Mouse (Mus musculus) heart, embryonic 14.5 days (tissue): ENCODE measurements at regions not wholly inside any gene's neighbourhood (a gene's known extent, or its start where the extent isn't known, plus 50 kb on each side); places are given as distances from the start of the nearest gene placed in this dataset.

ENCODE experiments used
- ATAC-seq: fragments of 200-750 bp; cut with Nextera tagmentation; 2 replicates; pipeline ENCODE4 v1.8.0; 2017; ENCODE audit warnings: low read depth, moderate TSS enrichment; ENCODE audit not compliant: insufficient number of reproducible peaks, insufficient read depth, low FRiP score
- H3K27ac ChIP-seq, 2 experiments: fragments of 200-500 bp in 1 of 2; fragments of 300-500 bp in 1 of 2; sonication (generic) in 1 of 2; replicated peaks in 1 of 2; 2 replicates each; pipeline ENCODE4 v1.5.1; 2012 to 2014; ENCODE audit warnings: low read depth in 2 of 2, low read length in 2 of 2, control low read depth in 1 of 2, mild to moderate bottlenecking in 1 of 2, mixed read lengths in 1 of 2; ENCODE audit not compliant: control insufficient read depth in 1 of 2, insufficient read depth in 1 of 2
- H3K27me3 ChIP-seq: fragments of 300-500 bp; sonication (generic); 2 replicates; pipeline ENCODE4 v1.6.1; 2014; ENCODE audit warnings: mild to moderate bottlenecking, low read length, control low read depth; ENCODE audit not compliant: control insufficient read depth, insufficient read depth
- H3K36me3 ChIP-seq: fragments of 300-500 bp; sonication (generic); 2 replicates; pipeline ENCODE4 v1.6.1; 2014; ENCODE audit warnings: mild to moderate bottlenecking, control low read depth, low read length, mixed read lengths; ENCODE audit not compliant: control insufficient read depth, insufficient read depth
- H3K4me1 ChIP-seq, 2 experiments: fragments of 200-500 bp in 1 of 2; fragments of 300-500 bp in 1 of 2; sonication (generic) in 1 of 2; 2 replicates each; pipeline ENCODE4 v1.6.1; 2012 to 2014; ENCODE audit warnings: low read length in 2 of 2, control low read depth in 1 of 2, mixed read lengths in 1 of 2; ENCODE audit not compliant: control insufficient read depth in 2 of 2, insufficient read depth in 2 of 2
- H3K4me2 ChIP-seq: fragments of 300-500 bp; sonication (generic); 2 replicates; pipeline ENCODE4 v1.6.1; 2014; ENCODE audit warnings: mild to moderate bottlenecking, low read length
- H3K4me3 ChIP-seq, 2 experiments: fragments of 200-500 bp in 1 of 2; fragments of 300-500 bp in 1 of 2; sonication (generic) in 1 of 2; 2 replicates each; pipeline ENCODE4 v1.5.1; 2012 to 2014; ENCODE audit warnings: low read length in 2 of 2, mild to moderate bottlenecking in 2 of 2, control low read depth in 1 of 2, low read depth in 1 of 2, moderate library complexity in 1 of 2; ENCODE audit not compliant: control insufficient read depth in 1 of 2, insufficient read depth in 1 of 2
- H3K9ac ChIP-seq: fragments of 300-500 bp; sonication (generic); 2 replicates; pipeline ENCODE4 v1.6.1; 2014; ENCODE audit warnings: mild to moderate bottlenecking, low read length
- H3K9me3 ChIP-seq: fragments of 300-500 bp; sonication (generic); 2 replicates; pipeline ENCODE4 v1.6.1; 2016; ENCODE audit warnings: low read length, control low read depth; ENCODE audit not compliant: control insufficient read depth
- WGBS: fragments of 180-500 bp; shearing (Covaris S2); extraction: QIAGEN DNeasy Blood & Tissue Kit; methylation state at CpG from one replicate; pipeline ENCODE4 v1.1.7; 2014; 5-methylcytosine and 5-hydroxymethylcytosine counted together

GRCm38 (mm10) chr11:7609921-7610320 lies 396.2 kb upstream of the Igfbp3 start:
- Histone ChIP-seq H3K9me3 (no peaks in the 10 kb centered on the region), H3K9ac (no peak overlapping the region)

DNA sequence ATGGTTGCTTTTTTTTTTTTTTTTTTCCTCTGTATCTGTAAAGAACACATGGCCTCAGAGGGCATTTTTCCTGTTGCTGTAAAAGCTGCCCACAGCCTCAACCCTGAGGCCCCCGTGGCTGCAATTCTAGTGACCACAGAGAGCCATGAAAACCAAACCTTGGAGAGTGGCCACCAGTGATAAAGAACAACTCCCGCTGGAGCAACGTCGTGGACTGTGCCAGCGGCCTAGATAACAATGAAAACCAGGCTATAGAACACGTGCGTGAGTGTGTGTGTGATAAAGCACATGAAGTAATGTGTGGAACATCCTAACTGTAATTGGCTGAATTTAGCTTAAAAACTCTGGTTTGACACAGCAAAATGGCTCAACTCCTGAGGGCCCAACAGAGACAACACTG lies 392.9 kb upstream of the Igfbp3 start:
- no peaks in the 10 kb centered on the region for H3K27me3 ChIP-seq
- H3K4me2 ChIP-seq: no peak overlapping the region
- no peak overlapping the region for H3K9ac ChIP-seq
- H3K9me3 ChIP-seq: no peaks in the 10 kb centered on the region
- ATAC-seq: no peak
- WGBS: 49% methylated on average over 7 of the region's 7 CpGs
- no peak overlapping the region for H3K4me3 ChIP-seq
- H3K27ac ChIP-seq: no peak overlapping the region
- no peaks in the 10 kb centered on the region for H3K36me3 ChIP-seq
- H3K4me1 ChIP-seq: no peaks in the 10 kb centered on the region

More at GRCm38 (mm10) chr11:7609921-7610320, 396.2 kb upstream of the Igfbp3 start:
- Histone ChIP-seq H3K36me3 (no peaks in the 10 kb centered on the region), H3K4me2 (no peak overlapping the region), H3K27me3 (no peaks in the 10 kb centered on the region), H3K27ac (no peak overlapping the region), H3K4me3 (no peak overlapping the region), H3K4me1 (no peaks in the 10 kb centered on the region)
- no peak for ATAC-seq

- Histone ChIP-seq H3K9me3 (no peaks in the 10 kb centered on the region), H3K4me3 (no peak overlapping the region), H3K4me2 (no peak overlapping the region), H3K27me3 (no peaks in the 10 kb centered on the region), H3K36me3 (no peaks in the 10 kb centered on the region), H3K4me1 (no peaks in the 10 kb centered on the region), H3K27ac (no peak overlapping the region), H3K9ac (no peak overlapping the region)
- ATAC-seq: no peak
- WGBS: 69% methylated on average over 4 of the region's 4 CpGs
These were observed 378.3 kb upstream of the Igfbp3 start for GRCm38 (mm10) chr11:7592010-7592409.

DNA sequence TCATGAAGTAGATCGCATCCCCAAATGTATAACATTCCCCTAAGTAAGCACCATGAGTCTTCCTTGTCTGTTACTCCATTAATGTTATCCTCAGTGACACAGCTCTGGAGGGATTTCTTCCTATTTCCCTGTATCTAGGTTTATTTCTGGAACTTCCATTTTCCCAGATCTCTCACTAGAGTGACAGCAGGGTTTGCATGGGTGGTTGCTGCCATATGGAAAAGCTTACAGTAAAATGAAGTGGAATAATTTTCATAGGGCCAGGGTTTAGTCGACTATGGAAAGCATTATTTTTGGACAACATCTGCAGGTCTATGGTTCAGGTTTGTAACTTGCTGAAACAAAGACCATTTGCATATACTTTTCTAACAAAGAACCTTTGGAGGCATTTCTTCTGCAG lies 369.6 kb upstream of the Igfbp3 start:
- WGBS: 79% methylated on average over 2 of the region's 2 CpGs
- no peak for ATAC-seq

GRCm38 (mm10) chr11:7568484-7568883 lies 354.8 kb upstream of the Igfbp3 start:
- ATAC-seq: no peak
- Histone ChIP-seq H3K4me3 (no peak overlapping the region), H3K9me3 (no peaks in the 10 kb centered on the region), H3K4me2 (no peak overlapping the region), H3K4me1 (no peaks in the 10 kb centered on the region), H3K36me3 (no peaks in the 10 kb centered on the region), H3K9ac (no peak overlapping the region), H3K27ac (no peak overlapping the region), H3K27me3 (no peaks in the 10 kb centered on the region)
- WGBS: 48% methylated on average over 1 of the region's 1 CpGs

More for the DNA sequence above, 369.6 kb upstream of the Igfbp3 start:
- Histone ChIP-seq H3K4me2 (no peak overlapping the region), H3K36me3 (no peaks in the 10 kb centered on the region), H3K4me1 (no peaks in the 10 kb centered on the region), H3K27me3 (no peaks in the 10 kb centered on the region), H3K4me3 (no peak overlapping the region), H3K9ac (no peak overlapping the region), H3K9me3 (peaks cover 11% of the 10 kb centered on the region; the same call in 1 of the 2 replicates), H3K27ac (no peak overlapping the region)

- H3K4me1 ChIP-seq: no peaks in the 10 kb centered on the region
- no peak overlapping the region for H3K27ac ChIP-seq
- H3K4me3 ChIP-seq: no peak overlapping the region
- H3K9me3 ChIP-seq: no peaks in the 10 kb centered on the region
- H3K9ac ChIP-seq: no peak overlapping the region
- no peak overlapping the region for H3K4me2 ChIP-seq
- WGBS: 35% methylated on average over 2 of the region's 2 CpGs
- H3K36me3 ChIP-seq: no peaks in the 10 kb centered on the region
- no peak for ATAC-seq
- H3K27me3 ChIP-seq: no peaks in the 10 kb centered on the region
These were observed 348.3 kb upstream of the Igfbp3 start for GRCm38 (mm10) chr11:7562029-7562428.

- Histone ChIP-seq H3K9ac (no peak overlapping the region), H3K4me1 (no peaks in the 10 kb centered on the region), H3K27ac (no peak overlapping the region), H3K36me3 (no peaks in the 10 kb centered on the region), H3K4me2 (no peak overlapping the region), H3K4me3 (no peak overlapping the region), H3K9me3 (no peaks in the 10 kb centered on the region), H3K27me3 (no peaks in the 10 kb centered on the region)
- no peak for ATAC-seq
- 68% methylated on average over 1 of the region's 1 CpGs for WGBS
These were observed 347.7 kb upstream of the Igfbp3 start for GRCm38 (mm10) chr11:7561437-7561836.

- no peaks in the 10 kb centered on the region for H3K9me3 ChIP-seq
- no peak overlapping the region for H3K27ac ChIP-seq
- H3K4me3 ChIP-seq: no peak overlapping the region
- no peak overlapping the region for H3K9ac ChIP-seq
- H3K4me2 ChIP-seq: no peak overlapping the region
- no peaks in the 10 kb centered on the region for H3K4me1 ChIP-seq
- no peaks in the 10 kb centered on the region for H3K36me3 ChIP-seq
- H3K27me3 ChIP-seq: no peaks in the 10 kb centered on the region
- 69% methylated on average over 6 of the region's 6 CpGs for WGBS
- no peak for ATAC-seq
These were observed 342.0 kb upstream of the Igfbp3 start for GRCm38 (mm10) chr11:7555613-7556274.
